Mouse (Mus musculus) liver, embryonic 14 days (tissue): ENCODE results near the gene Veph1. TPM values are rescaled to one million over a fixed set of nuclear protein-coding genes. Genes with fewer than 3 reads are reported as not detected.

Source experiments
- polyA plus RNA-seq: library from polyadenylated mRNA; depleted of rRNA; stranded (reverse); fragments of >200 nt; gene quantifications from 2 replicates; pipeline ENCODE4 v1.2.3, GENCODE M21; 2012; rRNA removed

The Veph1 gene
- polyA plus RNA-seq = 0.01 and 0.03 TPM in 2 replicates

DNA sequence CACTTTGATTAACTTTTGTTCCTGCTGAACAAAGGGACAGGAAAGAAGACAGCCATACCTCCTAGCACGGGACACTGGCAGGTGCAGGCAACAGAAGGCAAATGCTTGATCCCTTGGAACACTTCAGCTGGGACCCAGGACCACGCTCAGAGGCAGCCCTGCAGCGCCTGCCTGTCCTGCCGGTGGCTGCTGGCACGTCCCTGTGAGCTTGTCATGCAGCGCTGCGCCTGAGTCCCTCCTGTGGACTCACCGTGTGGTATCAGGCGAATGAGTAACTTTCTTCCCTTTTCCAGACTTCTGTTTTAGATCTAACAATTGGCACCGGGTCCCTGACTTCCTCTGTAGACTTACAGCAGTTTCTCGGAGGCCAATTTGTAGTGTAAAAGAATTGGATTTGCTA lies at the start of gene Veph1:
Gene Veph1, minus strand, starts transcription at position 293 of the 400 bp plus-strand sequence.

DNA sequence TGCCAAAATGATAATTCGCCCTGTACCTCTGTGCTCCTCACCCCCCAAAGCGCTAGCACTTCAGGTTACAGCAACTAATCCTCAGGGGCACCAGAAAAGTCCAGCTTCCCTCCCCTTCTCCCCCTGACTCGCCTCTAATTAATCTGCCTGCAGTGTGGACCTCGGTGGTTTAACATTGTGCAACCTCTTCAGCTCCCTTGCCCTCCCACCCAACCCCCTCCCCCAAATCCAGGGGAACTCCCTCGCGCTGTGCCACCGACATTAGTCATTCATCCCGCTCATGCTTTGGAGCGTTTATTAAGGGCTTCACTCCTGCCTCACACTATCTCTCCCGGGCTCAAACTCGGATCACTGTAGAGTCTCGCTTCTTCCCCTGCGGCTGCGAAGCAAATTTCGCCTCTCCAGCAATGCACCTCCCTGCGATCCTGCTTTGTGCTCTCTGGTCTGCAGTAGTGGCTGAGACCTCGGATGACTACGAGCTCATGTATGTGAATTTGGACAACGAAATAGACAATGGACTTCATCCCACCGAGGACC lies 76.9 kb downstream of the Veph1 start, which contains the start of gene Ptx3:
Gene Ptx3, plus strand, starts transcription at position 256 of the 537 bp plus-strand sequence.

Other genes with a start within 250 kb of the Veph1 start
- gene Ptx3, start 76.9 kb downstream of the Veph1 start, polyA plus RNA-seq = 0.03 and 0.16 TPM in 2 replicates